Mouse (Mus musculus) adrenal gland, adult 18-20 months (tissue): Measurements from ENCODE around the gene Cntn4. TPM values are rescaled to one million over a fixed set of nuclear protein-coding genes. Genes with fewer than 3 reads are reported as not detected.

Source experiments
- DNase-seq, 2 experiments: peaks; one replicate each; pipeline ENCODE4 v3.0.0; 2021 to 2022; ENCODE audit warnings: low spot score in 2 of 2
- long read RNA-seq, 2 experiments: library from polyadenylated mRNA; stranded (forward); transcript quantifications; one replicate each; pipeline ENCODE4 v2.0.0; 2021
- total RNA-seq, 2 experiments: library from RNA; stranded (reverse); gene quantifications; 1 replicate in 1 of 2; 2 replicates in 1 of 2; pipeline ENCODE4 v1.2.3; 2021

The Cntn4 gene
- under 1 TPM; 0.22 to 0.43 TPM for total RNA-seq
- long read RNA-seq, experiment 1, result 0 reads
- long read RNA-seq, experiment 2, partial matches to known transcripts, result 0 of 1 reads
- long read RNA-seq, experiment 2, other reads (novel, unspliced or antisense), result 1 of 1 reads

DNA sequence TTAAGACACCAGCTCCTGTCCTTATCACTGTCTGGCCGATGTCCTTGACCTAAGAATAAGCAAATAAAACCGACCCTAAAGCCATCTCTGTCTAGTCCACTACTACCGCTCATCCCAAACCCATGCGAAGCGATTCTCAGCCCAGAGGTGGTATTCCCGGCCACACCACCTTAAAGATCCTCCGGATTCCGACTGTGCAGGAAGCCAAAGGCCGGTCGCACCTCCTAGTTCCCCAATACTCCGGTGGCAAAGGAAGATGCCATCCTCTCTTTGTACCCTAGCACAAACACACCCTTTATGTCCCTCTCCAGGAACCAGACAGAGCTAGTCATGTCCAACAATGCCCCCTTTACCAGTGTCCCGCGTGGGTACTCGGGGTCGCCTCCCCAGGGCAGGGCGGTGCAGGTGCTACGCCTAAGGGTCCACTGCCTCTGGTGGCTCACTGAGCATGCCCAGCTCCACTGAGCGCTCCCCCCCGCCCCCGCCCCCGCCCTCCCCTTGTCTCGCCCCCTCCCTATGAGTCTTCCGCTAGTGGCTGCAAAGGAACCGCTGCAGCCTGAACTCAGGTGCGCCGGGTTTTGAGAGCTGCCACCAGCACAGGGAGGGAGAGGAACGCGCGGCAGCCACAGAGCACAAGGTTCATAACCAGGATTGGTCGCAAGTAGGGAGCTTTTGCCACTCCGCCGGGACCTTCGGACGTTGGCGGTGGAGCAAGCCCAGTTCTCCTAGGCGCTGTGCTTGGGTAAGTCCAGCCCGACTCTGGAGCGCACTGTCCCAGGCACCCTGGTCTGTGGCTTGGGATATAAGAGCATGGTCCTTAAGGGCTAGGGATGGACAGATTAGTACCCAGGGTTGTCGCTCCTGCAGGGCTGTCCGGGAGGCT is at the start of gene Cntn4:
TSS of gene Cntn4 (plus strand) at position 512 of the 883 bp plus-strand sequence.
- DNase-seq, result no peak

- no peak for DNase-seq
Measured at GRCm38 (mm10) chr6:105674276-105674675, 3.2 kb upstream of the Cntn4 start.

GRCm38 (mm10) chr6:105675099-105675498 is 2.4 kb upstream of the Cntn4 start:
- DNase-seq, result no peak

DNA sequence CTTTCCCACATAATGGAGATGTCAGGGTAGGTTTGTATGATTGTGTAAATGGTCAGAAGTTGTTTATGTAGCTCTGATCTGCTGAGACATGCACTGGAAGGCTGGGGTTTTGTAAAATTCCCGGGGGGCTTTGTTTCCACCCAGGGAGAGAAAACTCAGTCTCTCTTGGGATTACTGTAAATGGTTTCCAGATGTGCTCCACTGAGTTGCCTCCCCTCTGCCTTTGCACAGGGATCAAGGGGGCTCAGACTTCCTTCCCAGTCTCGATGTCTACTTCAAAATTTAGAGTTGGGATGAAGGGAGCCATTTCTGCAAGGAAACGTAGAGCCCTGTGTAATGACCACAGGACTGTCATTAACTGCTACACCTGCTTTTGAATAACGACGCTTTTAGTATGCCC is 823 bp upstream of the Cntn4 start:
- DNase-seq, result no peak

DNA sequence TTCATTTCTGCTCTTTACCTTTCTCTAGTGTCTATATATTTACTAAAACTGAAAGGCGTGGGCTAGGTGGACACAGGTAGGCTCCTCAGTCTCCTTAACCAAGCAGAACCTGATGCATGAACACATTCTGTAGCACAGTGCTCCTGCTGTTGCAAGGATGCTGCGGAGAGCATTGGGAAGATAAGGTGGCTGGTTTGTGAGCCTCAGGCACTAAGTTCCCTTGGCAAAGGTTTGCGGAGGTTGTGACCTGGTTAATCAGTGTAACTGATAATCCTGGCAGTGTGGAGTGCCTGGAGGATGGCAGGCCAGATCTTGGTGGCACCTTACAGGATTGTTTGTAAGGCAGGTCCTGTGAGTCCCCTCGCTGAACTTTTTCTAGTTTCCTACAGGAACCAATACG is 1.3 kb downstream of the Cntn4 start:
- DNase-seq, result no peak

DNA sequence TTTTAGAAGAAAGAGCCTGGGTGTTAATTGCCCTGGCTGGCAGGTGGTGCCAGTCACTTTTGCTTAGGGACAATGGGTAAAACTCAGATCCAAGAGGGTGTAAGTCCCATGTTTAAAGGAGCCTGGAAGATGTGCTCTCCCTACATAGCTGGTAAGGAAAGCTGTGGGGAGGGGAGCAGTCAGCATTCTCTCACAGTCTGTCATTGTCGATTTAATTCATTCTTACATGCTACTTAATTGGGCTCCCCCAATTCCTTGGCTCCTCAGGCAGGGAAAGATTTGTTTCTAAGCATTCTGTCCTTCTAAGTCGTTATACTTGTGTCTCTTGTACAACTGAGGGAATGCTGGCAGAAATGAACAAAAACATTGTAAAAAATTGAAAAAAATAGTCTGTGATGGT is 4.0 kb downstream of the Cntn4 start:
- DNase-seq, result no peak

GRCm38 (mm10) chr6:105683251-105683650 is 5.8 kb downstream of the Cntn4 start:
- no peak for DNase-seq

DNA sequence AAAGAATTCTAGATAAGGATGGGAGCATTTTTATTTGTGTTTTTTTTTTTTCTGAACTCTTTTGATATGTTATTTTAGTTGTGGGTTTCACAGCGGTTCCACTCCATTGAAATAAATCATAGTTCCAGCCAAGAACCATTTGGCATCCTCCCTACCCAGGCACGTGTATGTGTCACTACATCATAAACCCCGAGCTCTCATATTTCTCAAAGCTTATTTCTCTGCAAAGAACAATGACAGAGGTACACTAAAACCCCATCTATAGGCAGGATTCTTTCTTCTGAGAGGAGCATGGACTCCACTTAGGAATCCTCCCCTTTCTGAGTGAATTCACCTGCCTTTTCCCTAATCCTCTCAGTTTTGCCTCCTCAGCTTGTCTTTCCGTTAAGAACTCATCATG is 6.7 kb downstream of the Cntn4 start:
- no peak for DNase-seq

- no peak for DNase-seq
Measured at GRCm38 (mm10) chr6:105688195-105688594, 10.7 kb downstream of the Cntn4 start.

DNA sequence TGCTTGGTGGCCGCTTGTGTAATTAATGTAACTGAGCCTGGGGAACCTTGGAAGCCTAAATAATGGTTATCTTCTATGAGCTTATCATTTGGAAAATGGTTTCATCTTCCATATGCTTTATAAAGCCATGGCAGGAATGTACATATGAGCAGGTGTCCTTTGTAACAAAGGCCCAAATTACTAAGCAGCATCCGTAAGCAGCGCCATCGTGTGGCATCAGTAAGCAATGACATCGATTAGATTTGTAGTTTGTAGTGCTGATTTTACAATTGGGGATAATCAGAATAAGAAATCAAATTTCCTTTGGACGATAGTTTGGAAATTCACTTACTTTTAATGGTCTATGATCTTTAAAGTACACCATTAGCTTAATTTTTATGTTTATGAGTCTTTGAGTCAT is 64.6 kb downstream of the Cntn4 start:
- DNase-seq, result no peak

DNA sequence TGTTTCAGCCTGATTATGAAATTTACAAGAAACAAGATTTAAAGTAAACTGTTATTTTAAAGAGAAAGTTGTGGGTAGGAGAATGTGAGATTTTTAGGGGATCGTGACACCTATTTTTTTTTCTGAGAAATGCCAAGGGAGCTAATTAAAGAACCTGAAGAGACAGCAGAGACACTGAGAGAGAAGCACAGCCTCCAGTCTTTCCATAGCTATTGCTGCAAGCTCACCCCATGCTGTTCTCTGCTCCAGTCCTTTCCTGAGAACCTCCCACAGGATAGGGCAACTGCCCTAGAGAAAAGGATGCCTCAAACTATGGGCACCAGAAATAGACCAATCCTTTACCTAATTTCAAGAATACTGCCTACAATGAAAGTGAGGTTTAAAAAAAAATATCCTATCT is 103.2 kb downstream of the Cntn4 start:
- DNase-seq, result no peak

DNA sequence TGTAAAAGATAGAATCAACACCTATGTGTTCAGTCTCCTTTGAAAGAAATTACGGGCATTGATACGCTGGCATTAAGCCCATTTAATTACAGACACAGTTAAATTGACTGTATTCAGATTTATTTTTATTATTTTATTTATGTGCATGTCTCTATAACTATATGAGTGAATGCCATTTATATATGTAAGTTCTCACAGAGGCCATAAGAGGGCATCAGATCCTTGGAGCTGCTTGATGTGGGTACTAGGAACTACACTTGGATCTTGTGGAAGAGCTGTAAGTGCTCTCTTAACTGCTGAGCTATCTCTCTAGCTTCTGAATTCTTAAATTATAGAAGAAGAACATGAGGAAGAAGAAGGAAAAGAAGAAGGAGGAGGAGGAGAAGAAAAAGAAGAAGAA is 111.0 kb downstream of the Cntn4 start:
- DNase-seq, result no peak

DNA sequence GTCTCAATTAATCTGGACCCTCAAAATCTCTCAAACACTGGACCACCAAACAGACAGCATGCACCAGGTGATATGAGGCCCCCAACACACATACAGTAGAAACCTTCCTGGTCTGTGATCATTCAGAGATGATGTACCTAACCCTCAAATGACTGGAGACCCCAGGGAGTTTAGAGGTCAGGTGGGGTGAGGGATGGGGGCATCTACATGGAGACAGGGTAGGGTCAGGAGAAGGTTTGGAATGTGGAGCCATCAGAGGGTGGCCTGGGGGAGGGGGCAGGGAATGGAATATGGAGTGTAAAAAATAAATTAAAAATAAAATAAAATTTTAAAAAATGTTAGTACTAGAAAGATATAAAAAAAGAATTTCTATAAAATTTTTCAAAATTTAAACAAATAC is 157.6 kb downstream of the Cntn4 start:
- DNase-seq, result no peak

GRCm38 (mm10) chr6:105847296-105847695 is 169.8 kb downstream of the Cntn4 start:
- no peak for DNase-seq

DNA sequence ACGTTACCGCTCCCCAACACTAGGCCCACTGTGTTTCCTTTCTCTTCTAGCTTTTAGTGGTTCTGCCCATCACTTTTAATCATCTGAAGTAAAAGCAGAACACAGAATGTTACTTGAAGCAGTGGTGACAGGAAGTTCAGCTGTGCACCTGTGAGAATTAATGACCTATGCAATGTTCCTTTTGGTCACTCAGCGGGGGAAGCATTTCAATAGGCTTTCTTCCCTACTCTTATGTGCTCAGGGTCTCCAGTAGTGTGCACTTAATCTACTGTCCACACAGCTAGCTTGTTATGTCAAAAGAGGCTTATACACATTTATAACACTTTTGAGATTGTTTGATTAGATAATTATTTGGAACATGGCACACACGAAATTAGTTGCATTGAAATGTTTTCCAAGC is 215.4 kb downstream of the Cntn4 start:
- no peak for DNase-seq

- no peak for DNase-seq
Measured at GRCm38 (mm10) chr6:105938485-105938884, 261.0 kb downstream of the Cntn4 start.

DNA sequence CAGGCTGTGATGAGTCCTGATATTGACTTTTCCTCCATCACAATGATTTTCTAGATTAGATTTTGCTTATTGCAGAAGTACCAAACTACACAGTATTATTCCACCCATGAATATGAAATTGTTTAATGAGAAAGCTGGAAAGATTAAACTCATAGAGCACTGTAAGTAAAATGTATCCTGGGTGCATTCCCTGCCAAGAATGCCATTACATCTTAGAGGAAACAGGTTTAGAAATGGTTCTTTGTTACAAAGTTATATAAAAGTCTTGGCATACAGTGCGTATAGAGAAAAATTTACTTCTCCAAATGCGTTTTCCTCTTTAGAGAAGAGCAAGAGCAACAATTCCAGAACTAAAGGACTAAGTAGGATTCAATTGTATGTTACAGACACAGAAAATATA is 261.8 kb downstream of the Cntn4 start:
- no peak for DNase-seq

GRCm38 (mm10) chr6:105940591-105940990 is 263.1 kb downstream of the Cntn4 start:
- no peak for DNase-seq

DNA sequence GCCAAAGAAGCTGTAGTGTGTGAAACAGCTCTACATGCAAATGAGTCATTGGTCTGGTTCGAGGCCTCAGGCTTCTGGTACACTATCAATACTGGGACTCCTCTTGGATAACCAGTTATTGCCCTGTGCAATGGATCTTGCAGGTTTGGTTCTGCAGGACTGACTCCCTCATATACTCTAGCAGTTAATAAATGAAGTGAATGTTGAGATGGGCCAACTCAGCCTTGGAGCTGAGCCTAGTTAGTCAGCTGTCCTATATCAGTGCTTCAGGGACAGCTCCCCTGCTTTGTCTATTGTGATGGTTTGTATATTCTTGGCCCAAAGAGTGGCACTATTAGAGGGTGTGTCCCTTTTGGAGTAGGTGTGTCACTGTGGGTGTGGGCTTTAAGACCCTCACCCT is 314.0 kb downstream of the Cntn4 start:
- DNase-seq, result no peak

DNA sequence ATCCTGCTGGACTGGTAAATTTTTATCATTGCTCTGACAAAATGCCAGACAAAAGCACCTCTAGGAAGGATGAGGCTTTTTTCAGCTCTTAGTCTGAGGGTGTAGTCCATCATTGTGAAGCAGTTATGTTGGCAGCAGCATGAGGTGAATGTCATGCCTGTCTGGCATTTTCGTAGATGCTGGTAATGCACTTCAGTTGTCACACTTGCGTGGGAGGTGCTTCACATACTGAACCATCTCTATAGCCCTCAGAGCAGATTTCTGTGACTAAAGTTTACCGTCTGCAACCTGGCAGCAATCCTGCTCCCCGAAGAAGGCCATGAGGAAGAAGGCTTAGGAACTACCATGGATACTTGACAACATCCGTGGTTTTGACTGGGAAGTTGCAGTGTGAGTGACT is 335.6 kb downstream of the Cntn4 start:
- no peak for DNase-seq

DNA sequence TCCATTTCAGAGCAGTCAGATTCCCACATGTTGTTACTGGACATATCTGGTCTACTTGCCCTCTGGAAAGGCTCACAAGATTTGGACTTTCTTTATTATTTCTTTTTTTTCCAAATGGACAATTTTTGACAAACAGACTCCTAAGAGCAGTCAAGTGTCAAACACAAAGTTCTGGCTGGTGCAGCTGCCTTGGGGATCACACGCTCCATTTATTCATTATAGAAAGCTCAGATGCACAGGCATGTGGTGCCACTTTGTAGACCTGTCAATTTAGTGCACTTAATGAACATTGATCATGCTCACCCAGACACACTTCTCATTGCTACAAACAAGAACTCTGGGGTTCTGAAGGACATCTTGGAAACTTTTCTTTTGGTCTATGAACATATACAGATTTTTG is 337.7 kb downstream of the Cntn4 start:
- DNase-seq, result no peak

DNA sequence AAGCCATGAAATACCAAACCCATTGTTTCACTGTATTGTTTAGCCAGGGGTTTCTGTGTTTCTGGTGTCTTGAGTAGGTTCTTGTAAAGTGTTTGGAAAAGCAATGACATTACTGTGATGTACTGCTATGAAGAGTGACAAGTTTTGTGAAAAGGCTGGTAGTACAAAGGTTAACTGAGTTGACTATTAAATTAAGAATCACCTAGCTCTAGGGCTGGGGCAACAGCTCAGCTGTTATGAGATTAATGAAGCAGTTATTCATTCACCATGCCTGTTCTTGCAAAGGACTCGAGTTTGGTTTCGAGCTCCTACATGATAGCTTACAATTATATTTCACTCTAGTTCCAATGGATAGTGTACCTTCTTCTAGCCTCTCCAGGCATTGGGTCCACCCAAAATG is 371.4 kb downstream of the Cntn4 start:
- DNase-seq, result no peak

GRCm38 (mm10) chr6:106056123-106056522 is 378.7 kb downstream of the Cntn4 start:
- DNase-seq, result no peak
